Mouse (Mus musculus) cerebellum, postnatal 25 days (tissue): Measurements from ENCODE around the gene Slc15a4.

ENCODE experiments used
- DNase-seq, 2 experiments: peaks; one replicate each; pipeline ENCODE4 v3.0.0; 2021; ENCODE audit warnings: mixed read lengths in 2 of 2

The Slc15a4 gene

DNA sequence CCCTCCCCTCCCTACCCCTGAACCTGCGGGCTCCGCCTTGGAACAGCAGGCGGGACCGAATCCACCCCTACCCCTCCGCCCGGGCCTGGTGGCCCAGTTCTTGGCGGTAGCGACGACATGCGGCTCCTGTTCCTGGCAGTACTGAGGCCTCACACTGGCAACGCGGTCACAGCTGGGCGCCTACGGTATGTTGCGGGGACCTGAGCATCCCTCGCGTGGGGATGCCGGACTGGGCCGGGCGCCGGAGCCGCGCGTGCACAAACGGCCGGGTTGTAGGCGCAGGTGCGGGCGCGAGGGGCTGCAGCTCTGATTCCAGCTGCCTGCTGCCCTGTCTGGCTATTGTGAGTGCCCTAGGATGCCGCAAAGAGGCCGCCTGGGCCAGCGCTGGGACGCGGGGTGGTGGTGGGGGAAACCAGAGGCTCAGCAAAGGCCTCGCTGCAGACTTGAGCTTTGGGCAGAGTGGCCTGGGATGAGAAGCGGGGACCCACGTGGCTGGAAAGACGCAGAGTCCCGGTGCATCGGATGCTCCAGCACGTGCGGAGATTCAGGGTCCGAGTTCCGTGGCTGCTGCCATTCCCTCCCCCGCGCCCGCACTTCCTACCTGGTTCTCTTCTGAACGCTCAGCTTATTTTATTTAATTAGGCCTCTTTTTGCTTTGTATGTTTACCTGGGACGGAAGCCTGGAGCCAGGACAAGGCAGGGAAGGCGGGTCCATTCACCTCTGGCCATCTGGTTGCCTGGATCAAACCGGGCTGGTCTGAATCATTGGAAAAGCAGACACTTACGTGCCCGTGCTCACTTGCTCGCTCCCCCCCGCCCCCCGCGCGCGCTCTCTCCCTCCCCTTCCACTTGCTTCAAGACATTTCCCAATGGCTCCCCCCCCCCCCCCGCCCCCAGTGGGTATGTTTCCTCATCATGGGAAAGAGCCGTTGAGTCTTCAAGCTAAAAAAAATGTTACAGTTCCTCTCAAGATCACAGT lies at the start of gene Slc15a4, which contains the start of gene Glt1d1:
Gene Slc15a4, minus strand, starts transcription at position 731 of the 979 bp plus-strand sequence.
Gene Glt1d1, plus strand, starts transcription at position 96 of the 979 bp plus-strand sequence.
- peak; percentile 67 to 69 for DNase-seq

DNA sequence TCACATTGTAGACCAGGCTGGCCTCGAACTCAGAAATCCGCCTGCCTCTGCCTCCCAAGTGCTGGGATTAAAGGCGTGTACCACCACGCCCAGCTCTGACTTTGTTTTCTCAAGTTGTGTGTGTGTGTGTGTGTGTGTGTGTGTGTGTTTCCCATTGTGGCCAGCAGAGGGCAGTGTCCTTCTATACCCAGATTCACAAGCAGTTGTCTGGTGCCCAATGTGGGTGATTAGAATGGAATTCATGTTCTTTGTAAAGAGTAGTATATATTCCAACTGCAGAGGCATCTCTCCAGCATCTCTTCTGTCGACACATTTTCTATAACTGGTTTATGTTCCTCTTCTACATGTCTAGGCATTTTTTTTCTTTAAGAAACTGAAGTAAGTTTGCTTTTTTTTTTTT lies 45.8 kb upstream of the Slc15a4 start:
- DNase-seq, result no peak

DNA sequence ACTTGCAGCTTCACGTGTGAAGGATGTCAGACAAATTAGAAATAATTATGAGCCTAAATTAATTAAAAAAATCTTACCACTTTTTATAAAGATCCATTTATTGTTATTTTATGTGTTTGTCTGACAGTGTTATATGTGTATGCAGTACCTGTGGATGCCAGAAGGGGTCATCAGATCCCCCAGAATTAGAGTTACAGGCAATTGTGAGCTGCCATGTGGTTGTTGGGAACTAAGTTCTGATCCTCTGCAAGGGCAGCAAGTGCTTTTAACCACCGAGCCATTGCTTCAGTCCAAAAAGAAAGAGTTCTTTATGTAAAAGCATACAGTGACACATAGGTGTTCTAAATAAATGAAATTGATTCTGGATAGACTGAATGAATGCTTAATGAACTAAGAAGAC lies 44.9 kb upstream of the Slc15a4 start:
- DNase-seq, result no peak

DNA sequence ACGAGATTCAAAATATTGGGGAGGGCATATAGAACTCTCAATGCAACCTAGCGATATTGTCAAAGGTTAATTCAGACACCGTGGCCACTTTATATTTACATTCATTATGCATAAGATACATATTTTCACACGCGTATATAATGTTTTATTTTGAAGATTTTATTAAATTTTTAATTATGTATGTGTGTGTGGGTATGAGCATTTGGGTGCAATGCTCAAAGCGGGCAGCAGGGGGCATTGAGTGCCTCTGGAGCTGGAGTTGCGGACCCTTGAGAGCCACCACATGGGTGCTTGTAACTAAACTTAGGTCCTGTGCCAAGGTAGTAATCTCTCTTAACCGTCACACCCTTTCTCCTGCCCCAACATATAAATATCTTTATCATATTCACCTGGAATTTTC lies 41.2 kb upstream of the Slc15a4 start:
- no peak for DNase-seq

DNA sequence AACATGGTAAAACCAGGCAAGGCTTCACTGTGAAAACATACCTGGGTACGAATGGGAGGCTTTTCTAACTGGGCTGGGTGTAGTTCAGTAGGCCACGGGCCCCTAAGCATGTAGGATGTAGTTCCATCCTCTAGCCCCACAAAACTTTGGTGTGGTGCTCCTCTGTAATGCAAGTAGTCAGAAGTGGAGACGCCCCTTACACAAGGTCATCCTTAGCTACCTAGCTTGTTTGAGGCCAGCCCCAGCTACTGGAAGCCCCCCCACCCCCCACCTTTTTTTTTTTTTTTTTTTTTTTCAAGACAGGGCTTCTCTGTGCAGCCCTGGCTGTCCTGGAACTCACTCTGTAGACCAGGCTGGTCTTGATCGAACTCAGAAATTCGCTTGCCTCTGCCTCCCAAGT lies 28.3 kb upstream of the Slc15a4 start:
- DNase-seq, result no peak

DNA sequence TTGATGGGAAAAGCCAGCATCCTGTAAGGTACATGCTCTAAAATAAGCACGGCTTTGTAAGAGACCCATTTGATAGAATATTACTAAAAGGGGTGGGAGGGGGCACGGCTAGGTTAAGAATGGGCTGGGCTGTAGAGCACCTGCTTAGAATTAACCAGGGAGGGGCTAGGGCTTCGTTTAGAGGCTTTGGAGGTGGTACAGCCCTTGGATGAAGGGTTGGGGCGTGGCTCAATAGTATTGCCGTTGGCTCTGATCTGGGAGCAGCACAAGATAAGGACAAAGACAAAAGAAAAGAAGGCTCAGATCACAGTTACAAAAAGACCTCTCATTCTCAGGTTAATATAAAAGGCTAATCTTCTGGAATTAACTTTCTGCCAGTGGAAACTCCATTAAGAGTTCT lies 27.6 kb upstream of the Slc15a4 start:
- no peak for DNase-seq

DNA sequence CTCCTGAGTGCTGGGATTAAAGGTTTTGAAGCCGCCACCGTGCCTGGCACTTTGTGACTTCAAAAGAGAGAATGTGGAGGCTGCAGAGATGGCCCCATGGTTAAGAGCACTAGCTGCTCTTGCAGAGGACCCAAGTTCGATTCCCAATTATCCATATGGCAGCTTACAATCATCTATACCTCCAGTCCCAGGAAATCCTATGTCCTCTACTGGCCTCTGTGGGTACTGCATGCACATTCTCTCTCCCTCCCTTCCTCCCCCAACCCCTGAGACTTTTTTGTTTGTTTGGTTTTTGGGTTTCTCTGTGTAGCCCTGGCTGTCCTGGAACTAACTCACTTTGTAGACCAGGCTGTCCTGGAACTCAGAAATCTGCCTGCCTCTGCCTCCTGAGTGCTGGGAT lies 26.6 kb upstream of the Slc15a4 start:
- DNase-seq, result no peak

DNA sequence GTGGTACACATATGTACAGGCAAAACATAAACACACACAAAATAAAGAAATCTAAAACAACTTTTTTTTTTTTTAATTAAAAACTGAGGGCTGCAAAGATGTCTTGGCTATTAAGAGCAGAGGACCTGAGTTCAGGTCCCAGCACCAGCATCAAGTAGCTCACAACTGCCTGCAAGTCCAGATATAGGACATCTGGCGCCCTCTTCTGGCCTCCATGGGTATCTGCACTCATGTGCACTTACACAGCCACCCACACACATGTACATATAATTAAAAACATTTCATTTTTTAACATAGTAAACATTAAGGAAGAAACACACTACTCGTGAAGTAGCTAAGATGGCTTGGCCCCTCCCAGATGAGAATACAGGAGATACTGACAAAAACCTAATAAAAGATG lies 25.6 kb upstream of the Slc15a4 start:
- no peak for DNase-seq

DNA sequence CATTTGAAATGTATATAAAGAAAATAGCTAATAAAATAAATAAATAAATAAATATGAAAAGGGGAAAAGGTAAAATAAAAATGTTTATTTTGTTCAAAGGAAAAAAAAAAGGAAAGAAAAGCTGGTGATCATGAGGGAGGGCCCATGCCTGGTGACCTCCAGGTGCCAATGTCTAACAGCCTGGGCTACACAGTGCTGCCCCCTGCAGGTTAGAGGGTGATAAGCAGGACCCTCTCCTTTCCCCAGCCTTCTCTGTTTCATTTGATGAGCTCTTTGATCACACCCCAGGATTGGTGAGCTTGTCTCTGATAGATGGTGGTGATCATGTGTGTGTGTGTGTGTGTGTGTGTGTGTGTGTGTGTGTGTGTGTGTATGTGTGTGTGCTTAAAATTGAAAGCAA lies 16.4 kb upstream of the Slc15a4 start:
- peak; percentile 14 to 45 for DNase-seq

DNA sequence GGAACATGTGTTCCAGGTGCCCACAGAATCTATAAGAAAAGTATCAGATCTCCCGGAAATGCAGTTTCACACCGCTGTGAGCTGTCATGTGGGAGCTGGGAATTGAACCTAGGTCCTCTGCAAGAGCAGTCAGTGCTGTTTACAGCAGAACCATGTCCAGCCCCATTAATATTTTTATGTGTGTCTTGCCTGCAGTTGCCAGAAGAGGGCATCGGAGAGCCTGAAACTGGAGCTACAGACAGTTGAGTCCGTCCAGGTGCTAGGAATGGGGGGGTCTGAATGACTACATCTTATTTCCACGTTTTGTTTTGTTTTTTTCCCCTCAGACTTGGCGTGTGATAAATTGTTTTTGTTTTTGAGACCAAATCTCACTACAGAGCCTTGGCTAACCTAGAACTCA lies 15.3 kb upstream of the Slc15a4 start:
- peak; percentile 15 to 33 for DNase-seq

DNA sequence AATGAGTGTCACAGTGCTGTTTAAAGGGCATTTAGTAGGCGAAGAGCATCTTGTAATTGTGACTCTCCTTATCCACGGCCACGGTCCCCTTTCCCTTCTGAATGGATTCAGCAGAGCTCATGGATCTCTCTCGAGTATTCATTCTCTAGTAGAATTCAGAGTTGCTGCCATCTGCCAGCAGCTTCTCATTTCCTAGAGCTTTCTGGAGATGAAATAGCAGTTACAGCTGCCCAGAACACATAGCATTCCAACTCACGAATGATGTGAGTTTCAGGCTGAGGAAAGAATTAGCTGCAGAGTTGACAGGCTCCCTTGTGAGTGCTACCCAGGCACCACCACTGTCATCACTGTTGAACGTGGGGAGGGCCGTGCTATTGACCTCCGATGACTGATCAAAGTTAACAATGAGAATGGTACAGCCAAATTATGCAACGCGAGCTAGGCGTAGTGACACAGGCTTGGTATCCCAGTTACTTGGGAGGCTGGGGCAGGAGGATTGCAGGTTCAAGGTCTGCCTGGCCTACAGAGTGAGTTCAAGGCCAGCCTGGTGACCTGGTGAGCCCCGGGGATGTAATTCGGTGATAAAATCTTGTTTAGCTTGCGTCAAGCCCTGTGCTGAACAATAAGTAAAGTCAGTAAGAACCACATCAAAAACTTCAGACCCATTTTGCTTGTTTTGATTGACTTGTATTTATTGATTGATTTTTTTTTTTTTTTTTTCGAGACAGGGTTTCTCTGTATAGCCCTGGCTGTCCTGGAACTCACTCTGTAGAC lies 8.7 kb upstream of the Slc15a4 start:
- no peak for DNase-seq

DNA sequence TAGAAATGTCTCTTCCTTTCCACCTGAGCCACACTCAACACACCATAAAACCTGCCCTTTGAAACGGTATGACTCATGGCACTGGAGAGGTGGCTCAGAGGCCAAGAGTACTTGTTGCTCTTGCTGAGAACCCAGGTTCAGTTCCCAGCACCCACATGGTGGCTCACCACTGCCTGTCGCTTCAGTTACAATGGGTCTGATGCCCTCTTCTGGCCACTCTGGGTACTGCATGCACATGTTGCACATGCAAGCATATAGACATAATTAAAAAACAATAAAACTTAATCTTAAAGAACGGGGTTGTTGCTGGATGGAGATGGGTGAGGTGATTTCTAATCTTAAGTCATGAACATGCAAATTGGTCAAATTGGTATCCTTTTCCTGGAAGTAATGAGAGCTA lies 7.7 kb upstream of the Slc15a4 start:
- peak in 1 of 2 experiments; percentile 13 for DNase-seq

DNA sequence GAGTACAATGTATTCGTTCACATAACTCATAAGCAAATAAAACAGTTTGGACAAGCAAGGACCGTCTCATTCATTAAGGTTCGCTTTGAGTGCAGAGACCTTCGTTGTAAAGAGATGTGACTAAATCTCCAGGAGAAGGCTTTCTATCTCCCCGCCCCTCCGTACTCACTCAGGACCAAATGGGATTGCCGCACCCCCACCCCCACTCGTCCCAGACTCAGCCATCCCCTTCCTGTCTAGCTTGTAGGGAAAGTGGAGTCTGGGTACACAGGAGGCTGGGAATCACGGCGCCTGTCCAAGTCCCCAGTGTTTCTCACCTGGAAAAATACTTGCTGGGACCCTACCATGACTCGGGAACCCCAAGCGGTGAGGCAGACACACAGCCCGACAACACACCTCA lies 6.9 kb upstream of the Slc15a4 start:
- DNase-seq, result no peak

DNA sequence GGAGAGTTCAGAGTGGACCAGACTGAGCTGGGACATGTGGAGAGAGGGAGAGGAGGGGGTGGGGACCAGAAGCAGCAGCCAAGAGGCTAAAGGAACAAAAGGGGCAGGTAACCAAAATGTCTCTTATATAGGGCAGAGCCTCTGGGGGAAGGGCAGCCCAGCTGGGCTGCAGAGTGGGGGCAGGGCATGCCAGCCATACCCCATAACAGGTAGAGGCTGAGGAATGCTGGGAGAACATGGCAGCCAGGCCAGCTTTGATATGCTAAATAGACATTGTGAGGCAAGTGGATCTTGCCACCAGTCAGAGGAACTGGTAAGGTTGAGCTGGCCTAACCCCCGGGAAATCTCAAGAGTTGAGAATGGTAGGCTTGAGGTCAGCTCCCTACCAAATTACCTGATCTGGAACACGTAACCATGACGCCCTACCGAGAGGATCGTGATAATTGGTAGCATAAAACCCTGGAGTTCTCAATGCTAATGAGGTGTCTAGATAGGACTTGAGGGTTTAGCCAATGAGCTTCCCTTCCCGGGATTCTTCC lies 6.4 kb upstream of the Slc15a4 start:
- no peak for DNase-seq

DNA sequence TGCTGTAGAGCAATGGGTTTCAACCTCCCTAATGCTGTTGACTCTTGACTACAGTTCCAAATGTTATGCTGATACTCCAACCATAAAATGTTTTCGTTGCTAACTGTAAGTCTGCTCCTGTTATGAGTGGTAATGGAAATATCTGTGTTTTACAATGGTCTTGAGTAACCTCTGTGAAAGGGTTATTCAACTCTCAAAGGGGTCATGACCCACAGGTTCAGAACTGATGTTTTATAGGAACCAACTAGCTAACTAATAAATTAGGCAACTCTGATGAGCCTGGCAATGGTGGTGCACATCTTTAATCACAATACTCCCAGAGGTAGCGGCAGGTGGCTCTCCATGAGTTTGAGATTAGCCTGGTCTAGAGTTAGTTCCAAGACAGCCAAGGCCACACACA lies 5.5 kb upstream of the Slc15a4 start:
- DNase-seq, result no peak

DNA sequence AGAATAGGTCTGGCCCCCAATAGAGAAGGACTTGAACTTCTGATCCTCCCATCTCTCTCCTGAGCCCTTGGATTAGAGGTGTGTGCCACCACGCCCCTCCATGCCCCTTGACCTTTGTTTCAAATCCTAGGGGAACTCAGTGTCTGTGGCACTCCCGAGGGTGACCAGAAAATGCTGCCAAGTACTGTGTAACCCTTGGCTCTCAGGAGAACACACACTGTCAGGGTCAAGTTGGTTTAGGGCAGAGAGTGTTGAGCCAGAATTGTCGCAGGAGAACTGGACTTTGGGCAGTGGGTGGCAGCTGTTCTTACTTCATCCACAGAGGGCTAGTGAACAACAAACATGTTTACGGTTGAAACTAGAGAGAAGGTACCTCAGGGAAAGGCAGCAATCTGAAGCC lies 4.9 kb upstream of the Slc15a4 start:
- DNase-seq, result no peak

DNA sequence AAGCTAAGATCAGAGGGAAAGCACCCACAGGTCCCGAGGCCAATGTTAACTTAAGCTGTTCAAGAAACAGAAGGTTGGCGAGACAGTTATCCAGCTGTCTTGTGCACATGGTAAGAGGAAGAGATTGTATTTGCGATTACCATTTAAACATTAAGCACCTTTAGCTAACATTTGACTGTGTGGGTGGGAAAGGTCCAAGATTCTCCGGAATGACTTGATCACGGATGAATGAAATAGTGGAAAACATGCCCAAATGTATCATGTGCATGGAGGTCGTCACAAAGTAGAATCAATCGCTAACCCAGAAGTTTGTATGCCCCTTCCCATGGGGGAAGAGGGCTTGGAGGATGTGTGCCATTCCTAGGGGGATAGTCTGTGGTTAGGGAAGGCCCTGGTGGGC lies 969 bp upstream of the Slc15a4 start:
- DNase-seq, result no peak

DNA sequence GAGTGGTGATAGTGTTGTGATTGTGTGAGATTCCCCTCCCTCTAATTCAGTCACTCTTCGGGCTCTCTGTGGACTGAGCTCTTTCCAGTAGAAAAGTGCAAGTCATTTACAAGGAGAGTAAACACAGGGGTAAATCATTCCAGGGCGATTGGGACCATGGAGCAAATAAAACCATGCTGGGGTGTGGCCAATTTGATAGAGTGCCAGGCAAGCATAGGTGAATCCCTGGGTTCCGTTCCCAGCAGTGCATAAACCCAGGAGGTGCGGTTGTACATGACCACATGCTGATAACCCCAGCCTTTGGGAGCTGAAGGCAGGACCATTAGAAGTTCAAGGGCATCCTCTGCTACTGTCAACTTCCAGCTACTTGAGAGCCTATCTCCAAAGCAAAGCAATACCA lies 491 bp upstream of the Slc15a4 start:
- no peak for DNase-seq

DNA sequence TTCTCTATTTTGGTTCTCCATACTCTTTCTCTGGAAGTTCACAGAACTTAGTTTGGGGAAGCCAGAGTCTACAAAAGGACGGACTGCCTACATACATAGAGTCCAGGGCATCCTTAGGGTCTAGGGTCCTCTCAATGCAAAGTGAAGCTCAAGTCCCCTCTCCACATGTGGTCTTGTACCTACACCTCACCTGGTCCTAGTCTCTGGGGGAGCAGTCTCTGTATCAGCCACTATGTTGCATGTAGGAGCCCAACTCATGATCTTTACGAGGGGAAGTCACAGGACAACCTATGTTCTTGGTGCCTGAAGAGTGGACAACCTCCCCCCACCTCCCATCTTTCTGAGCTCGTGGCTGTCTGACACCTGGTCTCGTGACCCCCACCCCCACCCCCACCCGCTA lies 1.0 kb downstream of the Slc15a4 start:
- DNase-seq, result peak in 1 of 2 experiments; percentile 9

DNA sequence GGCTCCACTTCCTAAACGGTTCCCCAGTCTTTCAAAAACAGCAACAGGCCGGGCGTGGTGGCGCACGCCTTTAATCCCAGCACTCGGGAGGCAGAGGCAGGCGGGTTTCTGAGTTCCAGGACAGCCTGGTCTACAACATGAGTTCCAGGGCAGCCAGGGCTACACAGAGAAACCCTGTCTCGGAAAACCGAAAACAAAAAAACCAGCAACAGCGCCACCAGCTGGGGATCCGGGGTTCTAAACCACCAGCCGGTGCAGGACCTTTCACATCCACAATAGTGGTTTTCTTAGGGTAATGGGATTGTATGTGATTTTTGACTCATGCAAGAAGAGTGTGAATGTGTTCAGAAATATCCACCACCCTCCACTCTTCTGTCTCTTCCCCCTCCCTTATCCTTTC lies 5.5 kb downstream of the Slc15a4 start:
- no peak for DNase-seq

DNA sequence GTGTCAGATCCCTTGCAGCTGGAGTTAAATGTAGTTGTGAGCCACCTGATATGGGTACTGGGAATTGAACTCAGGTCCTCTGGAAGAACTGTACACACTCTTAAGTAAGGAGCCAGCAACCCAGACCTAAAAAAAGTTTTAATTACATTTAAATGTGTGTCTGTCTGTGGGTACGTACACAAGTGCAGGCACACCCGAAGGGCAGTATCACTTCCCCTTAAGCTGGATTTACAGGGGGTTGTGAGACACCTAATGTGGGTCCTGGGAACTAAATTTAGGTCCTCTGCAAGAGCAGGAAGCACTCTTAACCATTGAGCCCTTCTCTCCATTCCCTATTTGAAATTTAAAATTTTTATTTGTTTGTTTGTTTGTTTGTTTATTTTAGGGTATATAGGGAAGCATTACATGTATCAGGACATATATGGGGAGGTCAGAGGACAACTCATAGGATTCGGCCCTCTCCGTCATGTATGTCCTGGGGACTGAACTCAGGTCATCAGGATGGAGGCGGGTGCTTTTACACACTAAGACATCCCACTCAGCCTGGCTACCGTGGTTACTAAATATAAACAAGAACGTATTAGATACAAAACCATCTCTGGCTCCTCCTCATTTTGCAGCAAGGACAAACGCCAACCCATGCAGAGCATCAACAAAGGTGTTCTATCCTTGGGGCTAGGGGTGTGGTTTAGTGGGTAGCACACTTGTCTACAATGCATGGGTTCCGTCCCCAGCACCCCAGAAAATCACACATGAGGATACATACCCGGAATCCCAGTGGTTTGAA lies 8.1 kb downstream of the Slc15a4 start:
- DNase-seq, result no peak

DNA sequence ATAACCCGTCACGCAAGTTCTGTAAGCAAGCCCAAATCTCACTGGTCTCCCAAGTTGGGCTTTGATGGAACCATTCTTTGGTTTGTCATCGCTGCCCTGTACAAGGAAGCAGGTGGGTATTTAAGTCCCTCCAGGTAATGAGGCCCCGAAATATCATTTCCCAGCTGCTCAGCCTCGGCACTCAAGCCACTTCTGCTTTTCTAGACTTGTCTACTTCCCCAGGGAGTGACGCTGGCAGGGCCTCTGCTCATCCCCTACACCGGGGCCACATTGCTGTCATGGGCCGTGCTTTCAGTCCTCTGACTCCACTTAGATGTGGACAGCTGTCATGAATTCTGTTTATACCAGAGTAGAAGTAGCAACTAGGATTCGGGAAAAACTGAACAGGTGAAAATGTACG lies 11.6 kb downstream of the Slc15a4 start:
- DNase-seq, result no peak

DNA sequence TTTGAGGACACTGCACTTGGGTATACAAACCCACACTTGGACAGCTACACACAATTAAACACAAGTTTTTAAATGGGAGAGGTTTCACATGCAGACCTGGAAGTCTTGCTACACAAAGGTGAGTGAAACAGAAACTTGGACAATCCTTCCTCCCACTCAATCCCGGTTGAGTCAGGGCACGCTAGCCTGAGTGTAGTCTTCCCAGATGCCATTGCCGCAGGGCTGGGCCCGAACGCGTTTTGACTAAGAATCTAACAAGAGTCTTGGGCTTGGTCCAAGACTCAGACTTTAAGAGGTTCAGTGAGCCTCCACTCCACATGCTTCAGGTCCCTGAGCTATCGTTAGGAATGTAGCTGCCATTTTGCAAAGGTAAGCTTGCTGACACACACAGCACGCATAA lies 12.3 kb downstream of the Slc15a4 start:
- no peak for DNase-seq
